Mouse (Mus musculus): ENCODE data around the gene Mkrn2. TPM values are rescaled to one million over a fixed set of nuclear protein-coding genes. Genes with fewer than 3 reads are reported as not detected.

Mkrn2 gene
- polyA plus RNA-seq, 1 experiment, result 27.1 TPM

GRCm38 (mm10) chr6:115582328-115583115 lies 19.2 kb upstream of the Mkrn2 start:
- no peak overlapping the region for H3K27ac ChIP-seq (ENCODE audit: insufficient read depth, low read length)
- no peaks in the 10 kb centered on the region for H3K4me1 ChIP-seq (ENCODE audit: control insufficient read depth, insufficient read depth, low read length)
- TF ChIP-seq POLR2A (IDR thresholded peaks at IDR 0.05; ENCODE audit: extremely low read depth, insufficient read depth, low read length) (no peak), CTCF (IDR thresholded peaks at IDR 0.05; ENCODE audit: extremely low read depth, insufficient read depth, low read length) (no peak)
- no peak overlapping the region for H3K4me3 ChIP-seq (ENCODE audit: insufficient read depth, low read length)

DNA sequence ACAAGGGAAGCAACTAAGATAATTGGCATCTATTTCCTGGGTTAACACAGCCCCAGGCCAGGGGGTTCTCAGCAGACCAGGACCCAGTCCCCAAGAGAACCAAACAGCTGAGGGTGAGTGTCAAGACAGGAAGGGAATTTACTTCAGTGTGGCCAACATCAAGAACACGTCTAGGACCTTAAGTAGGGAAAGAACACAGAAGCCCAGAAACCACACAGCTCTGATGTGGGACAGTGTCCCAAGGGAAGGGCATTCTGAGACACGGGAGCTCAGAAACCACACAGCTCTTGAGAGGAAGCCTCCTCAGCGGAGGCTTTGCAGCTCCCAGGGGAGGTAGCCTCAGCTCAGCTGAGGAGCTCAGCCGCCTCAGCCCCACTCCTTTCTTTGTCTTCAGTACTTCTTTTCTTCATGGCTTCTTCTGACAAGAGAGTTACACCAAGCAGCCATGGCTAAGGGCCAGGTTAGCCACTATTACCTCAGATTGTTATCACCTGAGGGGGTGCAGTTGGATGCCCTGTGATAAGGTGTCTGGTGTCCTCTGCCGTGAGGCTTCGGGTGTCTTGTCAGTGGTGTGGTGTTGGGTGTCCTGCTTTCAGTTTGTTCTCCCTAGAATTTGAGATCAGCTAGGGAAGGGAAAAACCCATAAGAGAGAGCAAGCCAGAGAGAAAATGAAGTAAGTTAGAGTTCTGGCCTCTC lies 18.1 kb upstream of the Mkrn2 start:
- TF ChIP-seq POLR2A (IDR thresholded peaks at IDR 0.05; ENCODE audit: extremely low read depth, insufficient read depth, low read length) (no peak), CTCF (IDR thresholded peaks at IDR 0.05; ENCODE audit: extremely low read depth, insufficient read depth, low read length) (no peak)
- H3K4me3 ChIP-seq (ENCODE audit: insufficient read depth, low read length), result no peak overlapping the region
- H3K4me1 ChIP-seq (ENCODE audit: control insufficient read depth, insufficient read depth, low read length), result no peaks in the 10 kb centered on the region
- H3K27ac ChIP-seq (ENCODE audit: insufficient read depth, low read length), result no peak overlapping the region

DNA sequence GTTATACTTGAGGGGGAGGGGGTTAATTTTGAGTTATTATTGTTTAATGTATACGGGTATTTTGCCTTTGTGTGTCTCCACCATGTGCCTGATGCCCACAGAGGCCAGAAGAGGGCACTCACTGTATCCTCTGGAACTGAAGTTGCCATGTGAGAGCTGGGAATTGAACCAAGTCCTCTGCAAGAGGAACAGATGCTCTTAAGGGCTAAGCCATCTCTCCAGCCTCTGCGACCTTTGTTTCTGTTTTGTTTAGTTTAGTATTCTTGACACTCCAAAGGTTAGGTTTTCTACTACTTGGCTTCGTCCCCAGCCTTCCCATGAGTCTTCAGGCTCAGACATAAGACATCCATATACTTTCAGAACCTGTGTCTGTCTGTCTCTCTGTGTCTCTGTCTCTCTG lies 17.5 kb upstream of the Mkrn2 start:
- H3K4me1 ChIP-seq (ENCODE audit: control insufficient read depth, insufficient read depth, low read length), result no peaks in the 10 kb centered on the region
- TF ChIP-seq POLR2A (IDR thresholded peaks at IDR 0.05; ENCODE audit: extremely low read depth, insufficient read depth, low read length) (no peak), CTCF (IDR thresholded peaks at IDR 0.05; ENCODE audit: extremely low read depth, insufficient read depth, low read length) (no peak)
- H3K4me3 ChIP-seq (ENCODE audit: insufficient read depth, low read length), result no peak overlapping the region
- H3K27ac ChIP-seq (ENCODE audit: insufficient read depth, low read length), result no peak overlapping the region

- Histone ChIP-seq H3K4me3 (ENCODE audit: insufficient read depth, low read length) (no peak overlapping the region), H3K27ac (ENCODE audit: insufficient read depth, low read length) (no peak overlapping the region), H3K4me1 (ENCODE audit: control insufficient read depth, insufficient read depth, low read length) (no peaks in the 10 kb centered on the region)
- TF ChIP-seq POLR2A (IDR thresholded peaks at IDR 0.05; ENCODE audit: extremely low read depth, insufficient read depth, low read length), result no peak
- TF ChIP-seq CTCF (IDR thresholded peaks at IDR 0.05; ENCODE audit: extremely low read depth, insufficient read depth, low read length), result no peak
Measured at GRCm38 (mm10) chr6:115586321-115586720, 15.4 kb upstream of the Mkrn2 start.

- no peak for TF ChIP-seq POLR2A (IDR thresholded peaks at IDR 0.05; ENCODE audit: extremely low read depth, insufficient read depth, low read length)
- no peak for TF ChIP-seq CTCF (IDR thresholded peaks at IDR 0.05; ENCODE audit: extremely low read depth, insufficient read depth, low read length)
- Histone ChIP-seq H3K27ac (ENCODE audit: insufficient read depth, low read length) (no peak overlapping the region), H3K4me1 (ENCODE audit: control insufficient read depth, insufficient read depth, low read length) (no peaks in the 10 kb centered on the region), H3K4me3 (ENCODE audit: insufficient read depth, low read length) (no peak overlapping the region)
Measured at GRCm38 (mm10) chr6:115591692-115592359, 9.9 kb upstream of the Mkrn2 start.

DNA sequence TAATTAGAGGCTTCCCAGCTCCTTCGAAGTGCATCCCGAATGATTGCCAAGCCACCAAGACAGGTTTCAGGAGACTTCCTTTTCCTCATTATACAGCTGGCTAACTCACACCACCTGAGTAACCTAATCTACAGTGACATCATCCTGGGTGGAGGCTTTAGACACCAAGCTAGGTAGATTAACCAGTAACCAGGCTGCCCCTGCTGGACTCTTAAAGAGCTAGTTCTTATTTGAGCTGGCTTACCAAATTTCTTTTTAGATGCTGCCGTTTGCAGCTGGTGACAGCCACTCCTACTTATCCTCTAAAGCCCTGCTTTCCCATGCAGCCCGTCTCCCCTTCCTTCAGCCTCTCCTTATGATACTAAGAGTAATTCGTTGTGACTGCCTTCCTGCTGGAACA lies 9.2 kb upstream of the Mkrn2 start, which contains the start of gene Mkrn2os:
Gene Mkrn2os (minus strand): TSS at position 119 of the 400 bp plus-strand sequence.
- Histone ChIP-seq H3K4me1 (ENCODE audit: control insufficient read depth, insufficient read depth, low read length) (no peaks in the 10 kb centered on the region), H3K4me3 (ENCODE audit: insufficient read depth, low read length) (no peak within 1 kb of the TSS), H3K27ac (ENCODE audit: insufficient read depth, low read length) (no peak within 1 kb of the TSS)
- TF ChIP-seq POLR2A (IDR thresholded peaks at IDR 0.05; ENCODE audit: extremely low read depth, insufficient read depth, low read length) (no peak), CTCF (IDR thresholded peaks at IDR 0.05; ENCODE audit: extremely low read depth, insufficient read depth, low read length) (no peak)

DNA sequence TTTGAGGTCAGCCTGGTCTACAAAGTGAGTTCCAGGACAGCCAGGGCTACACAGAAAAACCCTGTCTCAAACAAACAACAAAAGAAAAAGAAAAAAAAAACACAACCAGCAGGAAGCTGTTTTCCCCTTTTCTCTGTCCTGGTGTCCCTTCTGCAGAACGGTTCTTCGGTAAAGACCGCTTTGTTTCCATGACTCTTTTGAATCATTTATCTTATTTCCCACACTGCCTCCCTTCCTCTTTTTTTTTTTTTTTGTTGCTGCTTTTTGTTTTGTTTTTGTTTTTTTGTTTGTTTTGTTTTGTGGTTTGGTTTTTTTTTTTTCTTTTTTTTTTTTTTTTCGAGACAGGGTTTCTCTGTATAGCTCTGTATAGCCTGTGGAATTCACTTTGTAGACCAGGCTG lies 8.4 kb upstream of the Mkrn2 start:
- Histone ChIP-seq H3K4me3 (ENCODE audit: insufficient read depth, low read length) (no peak overlapping the region), H3K4me1 (ENCODE audit: control insufficient read depth, insufficient read depth, low read length) (no peaks in the 10 kb centered on the region), H3K27ac (ENCODE audit: insufficient read depth, low read length) (no peak overlapping the region)
- TF ChIP-seq CTCF (IDR thresholded peaks at IDR 0.05; ENCODE audit: extremely low read depth, insufficient read depth, low read length) (no peak), POLR2A (IDR thresholded peaks at IDR 0.05; ENCODE audit: extremely low read depth, insufficient read depth, low read length) (no peak)

DNA sequence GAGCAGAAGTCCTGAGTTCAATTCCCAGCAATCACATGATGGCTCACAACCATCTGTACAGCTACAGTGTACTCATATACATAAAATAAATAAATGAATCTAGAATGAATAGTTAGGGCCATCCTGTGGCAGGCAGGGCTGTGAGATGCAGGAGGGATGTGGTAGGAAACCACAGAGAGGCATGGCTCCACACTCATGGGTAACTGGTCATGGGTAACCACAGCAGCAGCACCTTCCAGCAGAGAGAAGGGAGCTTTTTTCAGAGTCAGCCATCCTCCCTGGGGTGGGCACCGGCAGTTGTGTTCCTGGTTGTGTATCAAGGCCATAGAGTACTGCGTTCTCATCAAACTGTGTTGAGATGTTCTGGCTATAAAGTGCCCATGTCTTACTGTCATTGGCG lies 7.2 kb upstream of the Mkrn2 start:
- no peaks in the 10 kb centered on the region for H3K4me1 ChIP-seq (ENCODE audit: control insufficient read depth, insufficient read depth, low read length)

GRCm38 (mm10) chr6:115595667-115596066 lies 6.0 kb upstream of the Mkrn2 start:
- no peak overlapping the region for H3K4me3 ChIP-seq (ENCODE audit: insufficient read depth, low read length)
- no peaks in the 10 kb centered on the region for H3K4me1 ChIP-seq (ENCODE audit: control insufficient read depth, insufficient read depth, low read length)
- no peak for TF ChIP-seq CTCF (IDR thresholded peaks at IDR 0.05; ENCODE audit: extremely low read depth, insufficient read depth, low read length)
- no peak for TF ChIP-seq POLR2A (IDR thresholded peaks at IDR 0.05; ENCODE audit: extremely low read depth, insufficient read depth, low read length)
- H3K27ac ChIP-seq (ENCODE audit: insufficient read depth, low read length), result no peak overlapping the region

More for the DNA sequence above, 7.2 kb upstream of the Mkrn2 start:
- Histone ChIP-seq H3K4me3 (ENCODE audit: insufficient read depth, low read length) (no peak overlapping the region), H3K27ac (ENCODE audit: insufficient read depth, low read length) (no peak overlapping the region)
- TF ChIP-seq POLR2A (IDR thresholded peaks at IDR 0.05; ENCODE audit: extremely low read depth, insufficient read depth, low read length) (no peak), CTCF (IDR thresholded peaks at IDR 0.05; ENCODE audit: extremely low read depth, insufficient read depth, low read length) (no peak)

Data from cortical plate, adult 2 months (tissue).